Mouse (Mus musculus) erythroblast, embryonic 14.5 days (primary cell): ENCODE data around the gene Atp5f1. TPM values are rescaled to one million over a fixed set of nuclear protein-coding genes. Genes with fewer than 3 reads are reported as not detected.
A peak's percentile ranks its signal among the peaks of the same experiment; 100 is the strongest.
"Not testable (repeated sequence)": the region's sequence is repeated elsewhere in the genome, so short reads cannot be mapped to it uniquely, and the experiment has no call there.

Experiments
- H3K27me3 ChIP-seq: 2 replicates; pipeline ENCODE4 v1.6.1; 2012; ENCODE audit warnings: inconsistent platforms; ENCODE audit not compliant: control insufficient read depth
- H3K36me3 ChIP-seq: 2 replicates; pipeline ENCODE4 v1.6.1; 2012; ENCODE audit warnings: mild to moderate bottlenecking, inconsistent platforms; ENCODE audit not compliant: control insufficient read depth
- H3K4me1 ChIP-seq: 2 replicates; pipeline ENCODE4 v1.6.1; 2012; ENCODE audit warnings: inconsistent platforms; ENCODE audit not compliant: control insufficient read depth
- H3K4me3 ChIP-seq: replicated peaks from 2 replicates; pipeline ENCODE3; 2012; ENCODE audit warnings: moderate library complexity, mild to moderate bottlenecking, inconsistent platforms
- H3K9me3 ChIP-seq: 2 replicates; pipeline ENCODE4 v1.6.1; 2012; ENCODE audit warnings: low read length, inconsistent platforms, mixed read lengths; ENCODE audit not compliant: control insufficient read depth
- GATA1 ChIP-seq: IDR thresholded peaks from 2 replicates; pipeline ENCODE4 v1.6.1; 2012; ENCODE audit warnings: low read length, inconsistent platforms, mixed read lengths
- TAL1 ChIP-seq: IDR thresholded peaks from 3 replicates; pipeline ENCODE4 v1.6.1; 2012; ENCODE audit warnings: low read length, inconsistent platforms, mixed read lengths
- polyA plus RNA-seq: library from polyadenylated mRNA; stranded (reverse); fragments of >175 nt; gene quantifications from 2 replicates; pipeline ENCODE4 v1.2.3, GENCODE M21; 2012

The Atp5f1 gene
- 23.2 and 25.2 TPM in 2 replicates for polyA plus RNA-seq

- TF ChIP-seq GATA1: no peak
- TF ChIP-seq TAL1: no peak
- Histone ChIP-seq H3K36me3 (peaks cover 69% of the 10 kb centered on the region), H3K27me3 (no peaks in the 10 kb centered on the region), H3K9me3 (peaks cover 2% of the 10 kb centered on the region; the same call in 1 of the 2 replicates), H3K4me3 (peak within 1 kb of the TSS; percentile 75), H3K4me1 (peaks cover 36% of the 10 kb centered on the region)
Observed at GRCm38 (mm10) chr3:105959999-105960398, at the start of gene Atp5f1. Gene Atp5f1 (minus strand): TSS chr3:105960099.

GRCm38 (mm10) chr3:106003360-106003759, 43.5 kb upstream of the Atp5f1 start:
- H3K4me3 ChIP-seq, H3K4me1 ChIP-seq, H3K27me3 ChIP-seq, H3K9me3 ChIP-seq, H3K36me3 ChIP-seq: not testable (repeated sequence)

GRCm38 (mm10) chr3:106001416-106002370, 41.8 kb upstream of the Atp5f1 start:
- Histone ChIP-seq H3K36me3 (no peaks in the 10 kb centered on the region), H3K4me1 (no peaks in the 10 kb centered on the region), H3K27me3 (peaks cover 4% of the 10 kb centered on the region; the same call in 1 of the 2 replicates), H3K9me3 (no peaks in the 10 kb centered on the region), H3K4me3 (no peak overlapping the region)
- TF ChIP-seq TAL1 (no peak), GATA1 (no peak)

- no peak for TF ChIP-seq GATA1
- no peak for TF ChIP-seq TAL1
- H3K36me3 ChIP-seq: no peaks in the 10 kb centered on the region
- H3K4me3 ChIP-seq: no peak overlapping the region
- H3K4me1 ChIP-seq: no peaks in the 10 kb centered on the region
- H3K27me3 ChIP-seq: peaks cover 4% of the 10 kb centered on the region; the same call in 1 of the 2 replicates
- H3K9me3 ChIP-seq: no peaks in the 10 kb centered on the region
Observed at GRCm38 (mm10) chr3:106000707-106001375, 40.9 kb upstream of the Atp5f1 start.

- no peaks in the 10 kb centered on the region for H3K4me1 ChIP-seq
- TF ChIP-seq TAL1 (no peak), GATA1 (no peak)
- no peak overlapping the region for H3K4me3 ChIP-seq
- no peaks in the 10 kb centered on the region for H3K27me3 ChIP-seq
- H3K36me3 ChIP-seq: no peaks in the 10 kb centered on the region
- no peaks in the 10 kb centered on the region for H3K9me3 ChIP-seq
Observed at GRCm38 (mm10) chr3:105994730-105995129, 34.8 kb upstream of the Atp5f1 start.

GRCm38 (mm10) chr3:105991653-105992283, 31.9 kb upstream of the Atp5f1 start:
- Histone ChIP-seq H3K27me3 (no peaks in the 10 kb centered on the region), H3K4me3 (no peak overlapping the region), H3K9me3 (no peaks in the 10 kb centered on the region), H3K4me1 (no peaks in the 10 kb centered on the region), H3K36me3 (no peaks in the 10 kb centered on the region)
- no peak for TF ChIP-seq GATA1
- TF ChIP-seq TAL1: no peak

- H3K27me3 ChIP-seq, H3K4me3 ChIP-seq, H3K36me3 ChIP-seq, H3K9me3 ChIP-seq, H3K4me1 ChIP-seq: not testable (repeated sequence)
Observed at GRCm38 (mm10) chr3:105989611-105990010, 29.7 kb upstream of the Atp5f1 start.

- H3K9me3 ChIP-seq: no peaks in the 10 kb centered on the region
- H3K27me3 ChIP-seq: no peaks in the 10 kb centered on the region
- TF ChIP-seq TAL1 (no peak), GATA1 (no peak)
- peaks cover 10% of the 10 kb centered on the region for H3K36me3 ChIP-seq
- no peak overlapping the region for H3K4me3 ChIP-seq
- H3K4me1 ChIP-seq: no peaks in the 10 kb centered on the region
Observed at GRCm38 (mm10) chr3:105974174-105974573, 14.3 kb upstream of the Atp5f1 start.

- H3K27me3 ChIP-seq: no peaks in the 10 kb centered on the region
- H3K4me3 ChIP-seq: no peak within 1 kb of the TSS
Observed at GRCm38 (mm10) chr3:105973411-105973810, 13.5 kb upstream of the Atp5f1 start, which contains the start of gene Ovgp1. Gene Ovgp1 (plus strand): TSS chr3:105973711.

More at GRCm38 (mm10) chr3:105973411-105973810, 13.5 kb upstream of the Atp5f1 start, which contains the start of gene Ovgp1:
- Histone ChIP-seq H3K9me3 (no peaks in the 10 kb centered on the region), H3K36me3 (peaks cover 18% of the 10 kb centered on the region), H3K4me1 (no peaks in the 10 kb centered on the region)
- no peak for TF ChIP-seq TAL1
- TF ChIP-seq GATA1: no peak
